Mouse (Mus musculus) hindbrain, embryonic 10.5 days (tissue): ENCODE data around the gene Nphs1. TPM values are rescaled to one million over a fixed set of nuclear protein-coding genes. Genes with fewer than 3 reads are reported as not detected.

Experiments used
- DNase-seq: peaks from one replicate; pipeline ENCODE4 v3.0.0-alpha.2; 2017; ENCODE audit warnings: low spot score
- H3K27ac ChIP-seq: fragments of 300-500 bp; sonication (generic); 2 replicates; pipeline ENCODE4 v1.5.1; 2016; ENCODE audit warnings: mild to moderate bottlenecking, moderate library complexity
- H3K27me3 ChIP-seq: fragments of 300-500 bp; sonication (generic); 2 replicates; pipeline ENCODE4 v1.6.1; 2016; ENCODE audit warnings: mild to moderate bottlenecking; ENCODE audit not compliant: poor library complexity, insufficient read depth, severe bottlenecking
- H3K36me3 ChIP-seq: fragments of 300-500 bp; sonication (generic); 2 replicates; pipeline ENCODE4 v1.6.1; 2016; ENCODE audit warnings: mild to moderate bottlenecking, moderate library complexity
- H3K4me1 ChIP-seq: fragments of 300-500 bp; sonication (generic); replicated peaks from 2 replicates; pipeline ENCODE4 v1.6.1; 2016; ENCODE audit warnings: mild to moderate bottlenecking
- H3K4me3 ChIP-seq: fragments of 300-500 bp; sonication (generic); 2 replicates; pipeline ENCODE4 v1.5.1; 2016; ENCODE audit warnings: mild to moderate bottlenecking, moderate library complexity
- H3K9me3 ChIP-seq: fragments of 300-500 bp; sonication (generic); 2 replicates; pipeline ENCODE4 v1.6.1; 2016; ENCODE audit warnings: mild to moderate bottlenecking, moderate library complexity
- WGBS: fragments of 180-500 bp; shearing (Covaris S2); methylation state at CpG from one replicate; pipeline ENCODE4 v1.1.7; 2016; 5-methylcytosine and 5-hydroxymethylcytosine counted together
- polyA plus RNA-seq: library from polyadenylated mRNA; unstranded; fragments of >200 nt; fragmentation: Nextera tagmentation; extraction: Ambion mirVana; gene quantifications from 2 replicates; pipeline ENCODE4 v1.2.1, GENCODE M21; 2016

The Nphs1 gene
- polyA plus RNA-seq, 1 experiment from 2014 or later, result 4.2 TPM

DNA sequence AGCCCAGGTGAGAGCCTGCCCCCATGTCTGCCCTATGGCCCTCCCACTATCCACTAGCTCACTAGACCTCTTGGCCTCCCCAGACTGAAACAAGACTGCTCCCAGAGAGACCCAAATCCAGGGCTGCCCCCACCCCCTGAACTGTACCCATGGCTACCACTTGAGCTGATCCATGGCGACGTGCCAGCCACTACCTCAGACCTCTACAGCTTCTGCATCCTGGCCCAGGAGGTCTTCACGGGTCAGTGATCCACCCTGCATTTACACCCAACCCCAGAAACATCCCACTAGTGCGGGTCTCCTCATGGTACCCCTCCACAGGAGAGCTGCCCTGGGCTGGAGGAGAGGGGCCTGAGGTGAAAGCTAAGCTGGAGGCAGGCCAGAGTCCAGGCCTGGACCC is 62.3 kb downstream of the Nphs1 start:
- Histone ChIP-seq H3K4me3 (no peak overlapping the region), H3K36me3 (peaks cover 30% of the 10 kb centered on the region), H3K4me1 (peaks cover 27% of the 10 kb centered on the region), H3K27me3 (peaks cover 15% of the 10 kb centered on the region), H3K27ac (peak overlapping the region; percentile 17; the same call in 1 of the 2 replicates), H3K9me3 (no peaks in the 10 kb centered on the region)
- 64% methylated on average over 4 of the region's 4 CpGs for WGBS
- DNase-seq, result no peak

GRCm38 (mm10) chr7:30520856-30521255 is 62.7 kb downstream of the Nphs1 start:
- Histone ChIP-seq H3K4me1 (peaks cover 29% of the 10 kb centered on the region), H3K36me3 (peaks cover 35% of the 10 kb centered on the region), H3K9me3 (no peaks in the 10 kb centered on the region), H3K4me3 (no peak overlapping the region), H3K27ac (peak overlapping the region; percentile 17; the same call in 1 of the 2 replicates), H3K27me3 (peaks cover 11% of the 10 kb centered on the region)
- no peak for DNase-seq
- WGBS, result 76% methylated on average over 5 of the region's 5 CpGs

DNA sequence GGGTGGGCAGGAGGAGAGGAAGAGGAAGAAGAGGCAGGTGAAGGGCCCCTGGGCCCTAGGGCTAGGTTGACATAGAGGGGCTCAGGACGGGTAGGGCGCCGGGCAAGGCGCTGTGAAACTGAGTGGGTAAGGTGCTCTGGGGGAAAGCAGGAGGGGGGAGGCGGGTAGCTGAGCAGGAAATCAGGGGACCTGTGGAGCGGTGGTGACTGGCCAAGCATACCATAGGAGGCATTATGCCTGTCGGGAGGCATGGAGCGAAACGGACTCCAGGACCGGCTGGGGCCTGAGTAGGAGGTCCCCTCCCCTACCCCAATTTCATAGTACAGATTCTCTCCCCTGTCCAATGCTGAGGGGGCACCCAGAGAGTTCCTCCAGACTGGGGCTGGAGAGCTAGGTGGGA is 64.8 kb downstream of the Nphs1 start:
- no peak overlapping the region for H3K27ac ChIP-seq
- WGBS, result 80% methylated on average over 10 of the region's 10 CpGs
- H3K4me3 ChIP-seq, result no peak overlapping the region
- H3K4me1 ChIP-seq, result peaks cover 42% of the 10 kb centered on the region
- peaks cover 23% of the 10 kb centered on the region for H3K27me3 ChIP-seq
- peaks cover 55% of the 10 kb centered on the region for H3K36me3 ChIP-seq
- no peak for DNase-seq
- H3K9me3 ChIP-seq, result no peaks in the 10 kb centered on the region

DNA sequence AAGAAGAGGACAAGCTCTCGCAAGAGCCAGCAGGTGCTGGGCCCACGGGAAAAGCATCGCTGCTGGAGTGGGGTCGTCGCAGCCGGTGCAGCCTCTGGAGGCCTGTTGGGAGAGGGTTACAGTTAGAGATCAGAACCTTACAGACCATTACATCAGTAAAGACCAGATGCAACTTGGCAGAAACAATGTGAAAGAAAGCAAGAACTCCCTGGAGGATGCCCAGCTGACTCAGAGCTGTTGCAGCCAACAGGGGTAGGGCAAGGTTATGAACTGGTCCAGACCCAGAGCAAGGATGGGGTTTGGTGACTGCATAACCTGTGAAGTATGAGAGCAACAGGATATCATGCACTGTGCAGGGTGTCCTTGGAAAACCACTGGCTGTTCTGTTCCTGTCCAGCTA is 66.4 kb downstream of the Nphs1 start:
- peaks cover 71% of the 10 kb centered on the region for H3K36me3 ChIP-seq
- no peak overlapping the region for H3K4me3 ChIP-seq
- H3K4me1 ChIP-seq, result peaks cover 36% of the 10 kb centered on the region
- H3K27ac ChIP-seq, result no peak overlapping the region
- H3K27me3 ChIP-seq, result peaks cover 30% of the 10 kb centered on the region
- no peak for DNase-seq
- WGBS, result 81% methylated on average over 6 of the region's 6 CpGs
- no peaks in the 10 kb centered on the region for H3K9me3 ChIP-seq

GRCm38 (mm10) chr7:30525954-30526353 is 67.8 kb downstream of the Nphs1 start:
- Histone ChIP-seq H3K27ac (0 out of 2 replicates have a peak overlapping the region, but pooled peaks have one; percentile 24), H3K4me3 (0 out of 2 replicates have a peak overlapping the region, but pooled peaks have one; percentile 6), H3K27me3 (peaks cover 30% of the 10 kb centered on the region), H3K4me1 (peaks cover 26% of the 10 kb centered on the region), H3K9me3 (no peaks in the 10 kb centered on the region), H3K36me3 (peaks cover 86% of the 10 kb centered on the region)
- no peak for DNase-seq
- 33% methylated on average over 10 of the region's 10 CpGs for WGBS

DNA sequence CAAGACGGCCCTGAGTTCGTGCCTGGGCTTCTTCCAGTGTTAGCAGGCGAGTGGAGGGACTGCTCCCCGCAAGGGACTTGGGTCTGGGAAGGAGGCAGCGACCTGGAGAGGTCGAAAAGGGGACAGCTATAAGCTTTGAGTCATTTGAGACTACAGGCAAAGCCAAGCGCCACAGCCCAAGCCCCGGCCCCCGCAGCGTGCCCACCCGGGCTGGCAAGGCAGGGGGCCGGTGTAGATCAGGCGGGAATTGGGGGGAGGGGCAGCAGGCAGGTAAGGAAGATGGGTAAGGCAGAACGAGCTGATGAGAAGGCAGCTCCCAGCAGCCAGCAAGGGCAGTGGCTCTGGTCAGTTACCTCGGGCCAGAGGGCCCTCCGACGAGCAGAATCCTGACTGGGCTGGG is 68.3 kb downstream of the Nphs1 start:
- H3K27me3 ChIP-seq, result peaks cover 32% of the 10 kb centered on the region
- peaks cover 25% of the 10 kb centered on the region for H3K4me1 ChIP-seq
- WGBS, result 23% methylated on average over 17 of the region's 17 CpGs
- H3K9me3 ChIP-seq, result no peaks in the 10 kb centered on the region
- no peak for DNase-seq
- H3K4me3 ChIP-seq, result peak overlapping the region; percentile 20; the same call in 1 of the 2 replicates
- H3K27ac ChIP-seq, result 0 out of 2 replicates have a peak overlapping the region, but pooled peaks have one; percentile 24
- H3K36me3 ChIP-seq, result peaks cover 91% of the 10 kb centered on the region

DNA sequence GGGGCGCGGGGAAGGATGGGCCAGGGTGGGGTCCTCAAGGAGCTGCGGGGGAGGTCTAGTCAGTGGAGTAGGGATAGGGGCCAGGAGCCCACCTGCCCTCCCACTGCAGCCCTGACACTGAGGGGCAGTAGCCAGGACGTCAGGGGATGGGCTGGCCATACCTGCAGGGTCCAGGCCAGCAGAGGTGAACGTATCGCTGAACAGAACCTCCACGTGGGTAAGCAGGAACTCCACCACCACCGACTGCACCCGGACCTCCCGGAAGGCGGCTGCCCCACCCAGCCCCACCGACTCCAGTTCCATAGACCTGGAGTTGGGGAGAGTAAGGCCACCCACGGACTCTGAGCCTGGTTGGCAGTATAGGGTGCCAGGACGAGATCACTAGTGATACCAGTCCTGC is 68.9 kb downstream of the Nphs1 start:
- 85% methylated on average over 14 of the region's 14 CpGs for WGBS
- H3K4me3 ChIP-seq, result 0 out of 2 replicates have a peak overlapping the region, but pooled peaks have one; percentile 20
- no peaks in the 10 kb centered on the region for H3K9me3 ChIP-seq
- no peak overlapping the region for H3K27ac ChIP-seq
- H3K27me3 ChIP-seq, result peaks cover 35% of the 10 kb centered on the region
- DNase-seq, result no peak
- H3K4me1 ChIP-seq, result peaks cover 25% of the 10 kb centered on the region
- H3K36me3 ChIP-seq, result peaks cover 96% of the 10 kb centered on the region

DNA sequence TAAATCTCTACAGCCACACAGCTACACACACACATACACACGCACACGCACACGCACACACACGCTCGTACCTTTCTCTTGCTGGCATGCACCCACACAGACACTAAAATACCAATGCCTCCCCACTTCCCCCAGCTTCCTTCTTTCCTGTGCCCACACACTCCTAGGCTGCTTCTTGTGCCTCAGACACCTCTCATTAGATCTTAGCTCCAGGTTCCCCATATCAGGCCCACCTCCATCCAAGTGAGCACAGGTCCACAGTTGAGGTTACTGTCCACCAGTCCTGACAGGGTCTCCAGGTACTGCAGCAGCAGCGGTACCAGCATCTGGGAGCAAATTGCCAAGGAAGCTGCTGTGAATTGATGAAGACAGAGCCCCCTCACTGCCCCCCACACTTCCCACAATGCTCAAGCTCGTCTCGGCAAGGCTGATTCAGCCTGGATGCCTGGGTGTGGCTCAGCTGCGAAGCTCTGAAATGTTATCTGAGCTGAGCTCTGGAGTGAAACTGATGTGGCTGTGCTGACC is 73.2 kb downstream of the Nphs1 start:
- no peak for DNase-seq
- no peaks in the 10 kb centered on the region for H3K9me3 ChIP-seq
- WGBS, result 82% methylated on average over 9 of the region's 9 CpGs
- H3K27me3 ChIP-seq, result peaks cover 40% of the 10 kb centered on the region
- H3K27ac ChIP-seq, result no peak overlapping the region
- peaks cover 54% of the 10 kb centered on the region for H3K4me1 ChIP-seq
- H3K36me3 ChIP-seq, result peaks cover 67% of the 10 kb centered on the region
- H3K4me3 ChIP-seq, result no peak overlapping the region

GRCm38 (mm10) chr7:30532931-30533330 is 74.8 kb downstream of the Nphs1 start:
- Histone ChIP-seq H3K4me1 (peaks cover 45% of the 10 kb centered on the region), H3K9me3 (no peaks in the 10 kb centered on the region), H3K4me3 (peak overlapping the region; percentile 78), H3K27me3 (peaks cover 27% of the 10 kb centered on the region; the same call in 1 of the 2 replicates), H3K36me3 (peaks cover 55% of the 10 kb centered on the region), H3K27ac (peak overlapping the region; percentile 97)
- peak; percentile 67 for DNase-seq
- 5% methylated on average over 8 of the region's 8 CpGs for WGBS

DNA sequence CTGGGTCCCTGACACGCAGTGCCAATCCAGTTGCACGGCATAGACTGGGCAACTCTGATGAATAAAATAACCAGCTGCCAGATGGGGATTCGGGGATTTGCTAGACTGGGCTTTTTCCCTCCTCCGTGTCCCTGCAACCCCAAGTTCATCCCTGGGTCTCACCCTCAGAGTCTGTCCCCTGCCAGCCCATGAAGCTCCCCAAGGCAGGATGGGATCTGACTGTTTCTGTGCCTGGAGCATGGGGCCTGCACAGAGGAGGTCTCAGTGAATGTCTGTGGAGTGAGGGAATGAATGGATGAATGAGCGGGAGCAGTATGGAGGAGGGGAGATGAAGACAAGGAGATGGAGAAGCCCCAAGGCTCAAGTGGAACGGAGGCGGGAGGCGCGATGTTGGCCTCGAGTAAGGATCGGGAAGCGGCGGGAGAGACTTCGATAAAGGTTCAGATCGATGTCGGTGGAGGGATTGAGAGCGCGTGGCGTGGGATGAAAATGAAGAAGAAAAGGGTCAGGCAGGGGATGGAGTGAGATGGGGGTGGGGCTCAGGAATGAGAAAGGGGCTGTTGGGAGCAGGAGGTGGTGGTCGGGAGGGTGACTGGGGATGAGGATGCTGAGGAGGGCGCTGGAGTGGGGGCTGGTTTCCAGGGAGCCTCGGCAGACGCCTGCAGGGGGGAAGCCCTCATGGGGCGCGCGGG is 76.0 kb downstream of the Nphs1 start:
- Histone ChIP-seq H3K4me3 (peak overlapping the region; percentile 78), H3K9me3 (no peaks in the 10 kb centered on the region), H3K36me3 (peaks cover 51% of the 10 kb centered on the region), H3K4me1 (peaks cover 45% of the 10 kb centered on the region), H3K27ac (peak overlapping the region; percentile 97), H3K27me3 (peaks cover 21% of the 10 kb centered on the region; the same call in 1 of the 2 replicates)
- WGBS, result 6% methylated on average over 26 of the region's 26 CpGs
- DNase-seq, result no peak

- under 1% methylated on average over 83 of the region's 84 CpGs for WGBS
These were observed 76.8 kb downstream of the Nphs1 start, which contains the start of gene Arhgap33 for GRCm38 (mm10) chr7:30534633-30535577. Gene Arhgap33, minus strand, starts transcription at chr7:30535060.

More at GRCm38 (mm10) chr7:30534633-30535577, 76.8 kb downstream of the Nphs1 start, which contains the start of gene Arhgap33:
- peak; percentile 98 for DNase-seq
- Histone ChIP-seq H3K4me1 (peaks cover 45% of the 10 kb centered on the region), H3K27me3 (peaks cover 21% of the 10 kb centered on the region; the same call in 1 of the 2 replicates), H3K36me3 (peaks cover 51% of the 10 kb centered on the region), H3K27ac (peak within 1 kb of the TSS; percentile 97), H3K4me3 (peak within 1 kb of the TSS; percentile 78), H3K9me3 (no peaks in the 10 kb centered on the region)
